Mouse (Mus musculus): ENCODE measurements around the gene Ezr.

DNA sequence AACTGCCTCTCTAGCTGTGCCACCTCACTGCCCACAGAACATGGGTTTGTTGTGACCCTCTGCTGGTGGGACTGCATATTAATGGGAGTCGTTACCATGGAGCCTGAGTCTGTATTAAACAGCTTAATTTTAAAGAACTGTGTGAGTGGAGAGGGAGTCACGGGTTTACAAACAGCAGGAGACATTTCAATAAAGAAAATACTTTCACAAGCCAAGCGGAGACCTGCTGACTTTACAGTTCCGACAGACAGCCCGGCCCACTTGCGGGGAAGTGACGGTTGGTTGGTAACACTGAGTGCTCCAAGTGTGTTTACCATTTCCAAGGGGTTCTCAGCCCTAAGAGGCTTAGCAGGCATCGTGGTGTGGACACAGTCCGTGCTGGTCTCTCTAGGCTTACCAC lies 36.6 kb downstream of the Ezr start:
- no peak for TF ChIP-seq CTCF (IDR thresholded peaks at IDR 0.05; ENCODE audit: low read depth, low read length)
- no peak for TF ChIP-seq GATA1 (IDR thresholded peaks at IDR 0.05; ENCODE audit: borderline replicate concordance, low read length)
